Mouse (Mus musculus) adrenal gland, postnatal 4 days (tissue): ENCODE results near the gene Il19. TPM values are rescaled to one million over a fixed set of nuclear protein-coding genes. Genes with fewer than 3 reads are reported as not detected.

Experiments
- total RNA-seq, 2 experiments: library from RNA; stranded (reverse); gene quantifications; 2 replicates each; pipeline ENCODE4 v1.2.3; 2021

The Il19 gene
- total RNA-seq, 2 experiments from 2014 or later: not detected

Other genes starting within 250 kb of the Il19 start
- under 1 TPM in 1 of 2 experiments, not detected in 1; 0.17 TPM for gene Gm29427, start 224.3 kb downstream of the Il19 start, total RNA-seq
- gene Yod1, start 222.8 kb downstream of the Il19 start, total RNA-seq: 10 to 100 TPM in 1 of 2 experiments, 1 to 10 TPM in 1; 9.7 to 10.3 TPM
- 10 to 100 TPM; 26.8 to 27.3 TPM for gene Pfkfb2, start 210.9 kb downstream of the Il19 start, total RNA-seq
- gene AA986860, start 208.1 kb downstream of the Il19 start, total RNA-seq: 1 to 10 TPM; 2.0 to 3.3 TPM
- gene Fcamr, start 139.2 kb downstream of the Il19 start, total RNA-seq: not detected
- 1 to 10 TPM in 1 of 2 experiments, under 1 TPM in 1; 0.53 to 1.2 TPM for gene Pigr, start 113.4 kb downstream of the Il19 start, total RNA-seq
- gene Fcmr, start 74.4 kb downstream of the Il19 start, total RNA-seq: 1 to 10 TPM in 1 of 2 experiments, under 1 TPM in 1; 0.50 to 1.0 TPM
- not detected for gene Il24, start 52.7 kb downstream of the Il19 start, total RNA-seq
- not detected for gene Il20, start 28.7 kb downstream of the Il19 start, total RNA-seq
- gene Il10, start 79.7 kb upstream of the Il19 start, total RNA-seq: not detected
- 100 to 1,000 TPM; 152 to 160 TPM for gene Mapkapk2, start 157.7 kb upstream of the Il19 start, total RNA-seq
- 1 to 10 TPM; 7.9 to 8.4 TPM for gene Dyrk3, start 198.2 kb upstream of the Il19 start, total RNA-seq
- 10 to 100 TPM; 47.4 to 49.9 TPM for gene Eif2d, start 213.1 kb upstream of the Il19 start, total RNA-seq